Mouse (Mus musculus): Measurements from ENCODE around the gene Rnf151.
"Not testable (repeated sequence)": the region's sequence is repeated elsewhere in the genome, so short reads cannot be mapped to it uniquely, and the experiment has no call there.

The Rnf151 gene

DNA sequence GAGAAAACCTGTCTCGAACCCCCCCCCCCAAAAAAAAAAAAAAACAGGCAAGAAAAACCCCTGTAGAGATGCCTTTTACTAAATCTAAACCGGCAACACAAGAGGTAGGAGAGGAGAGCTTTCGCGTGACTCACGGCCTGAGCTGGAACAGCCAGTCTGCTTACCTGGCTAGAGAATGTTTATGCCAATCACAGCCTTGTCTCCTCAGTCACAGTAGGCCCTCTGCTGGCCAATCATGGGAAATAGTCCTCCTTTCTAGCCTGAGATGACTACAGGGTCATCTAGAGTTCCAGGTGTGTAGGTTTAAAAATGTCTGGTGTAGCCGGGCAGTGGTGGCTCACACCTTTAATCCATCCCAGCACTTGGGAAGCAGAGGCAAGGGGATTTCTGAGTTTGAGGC, 50.4 kb downstream of the Rnf151 start:
- DNase-seq (ENCODE audit: low spot score in 2 of 2): peak in 1 of 2 experiments; percentile 39

DNA sequence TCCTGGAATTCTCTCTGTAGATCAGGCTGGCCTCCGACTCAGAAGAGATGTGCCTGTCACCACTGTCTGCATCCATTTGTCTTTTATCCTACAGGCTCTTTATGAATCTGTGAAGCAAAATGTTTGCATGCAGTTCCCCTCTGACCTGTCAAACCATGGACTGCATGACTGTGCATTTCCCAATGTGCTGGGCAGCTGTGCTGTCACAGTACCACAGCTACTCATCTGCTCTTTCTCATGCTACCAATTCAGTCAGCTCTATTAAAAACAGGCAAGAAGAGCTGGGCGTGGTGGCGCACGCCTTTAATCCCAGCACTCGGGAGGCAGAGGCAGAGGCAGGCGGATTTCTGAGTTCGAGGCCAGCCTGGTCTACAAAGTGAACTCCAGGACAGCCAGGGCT, 50.9 kb downstream of the Rnf151 start:
- not testable (repeated sequence) for DNase-seq (ENCODE audit: low spot score in 2 of 2)

Measured in cerebellum, postnatal 4 days (tissue).